Mouse (Mus musculus) liver, embryonic 14.5 days (tissue): ENCODE measurements around the gene Lztr1. TPM values are rescaled to one million over a fixed set of nuclear protein-coding genes. Genes with fewer than 3 reads are reported as not detected.
"Not testable (repeated sequence)": the region's sequence is repeated elsewhere in the genome, so short reads cannot be mapped to it uniquely, and the experiment has no call there.

Experiments used
- ATAC-seq: fragments of 200-750 bp; cut with Nextera tagmentation; 2 replicates; pipeline ENCODE4 v1.8.0; 2017; ENCODE audit warnings: moderate number of reproducible peaks, mild to moderate bottlenecking, moderate library complexity; ENCODE audit not compliant: insufficient read depth
- DNase-seq, 3 experiments: peaks; one replicate each; pipeline ENCODE4 v3.0.0-alpha.2; 2012 to 2013; ENCODE audit warnings: low read depth in 3 of 3, low spot score in 3 of 3
- H3K27ac ChIP-seq: fragments of 300-500 bp; sonication (generic); 2 replicates; pipeline ENCODE4 v1.5.1; 2014; ENCODE audit warnings: moderate library complexity, mild to moderate bottlenecking, control low read depth, inconsistent platforms
- H3K27me3 ChIP-seq: fragments of 300-500 bp; sonication (generic); 2 replicates; pipeline ENCODE4 v1.6.1; 2014; ENCODE audit warnings: mild to moderate bottlenecking, low read length, moderate library complexity; ENCODE audit not compliant: control insufficient read depth, insufficient read depth
- H3K36me3 ChIP-seq: fragments of 300-500 bp; sonication (generic); replicated peaks from 2 replicates; pipeline ENCODE4 v1.6.1; 2014; ENCODE audit warnings: low read depth; ENCODE audit not compliant: control insufficient read depth, insufficient read depth
- H3K4me1 ChIP-seq, 2 experiments: fragments of 200-500 bp in 1 of 2; fragments of 300-500 bp in 1 of 2; sonication (generic) in 1 of 2; replicated peaks; 2 replicates each; pipeline ENCODE4 v1.6.1; 2012 to 2014; ENCODE audit warnings: antibody characterized with exemption in 1 of 2, inconsistent platforms in 1 of 2, low read length in 1 of 2; ENCODE audit not compliant: control insufficient read depth in 2 of 2, insufficient read depth in 2 of 2
- H3K4me2 ChIP-seq: fragments of 300-500 bp; sonication (generic); 2 replicates; pipeline ENCODE4 v1.6.1; 2014; ENCODE audit warnings: low read depth, mild to moderate bottlenecking, control low read depth, moderate library complexity
- H3K4me3 ChIP-seq, 2 experiments: fragments of 200-500 bp in 1 of 2; fragments of 300-500 bp in 1 of 2; sonication (generic) in 1 of 2; 2 replicates each; pipeline ENCODE4 v1.5.1; 2012 to 2014; ENCODE audit warnings: low read depth in 2 of 2, low read length in 2 of 2, mild to moderate bottlenecking in 2 of 2, control low read depth in 1 of 2, inconsistent platforms in 1 of 2, moderate library complexity in 1 of 2; ENCODE audit not compliant: insufficient read depth in 1 of 2
- H3K9ac ChIP-seq: fragments of 300-500 bp; sonication (generic); replicated peaks from 2 replicates; pipeline ENCODE4 v1.6.1; 2014; ENCODE audit warnings: mild to moderate bottlenecking, control low read depth, moderate library complexity
- H3K9me3 ChIP-seq: fragments of 300-500 bp; sonication (generic); 2 replicates; pipeline ENCODE4 v1.6.1; 2016; ENCODE audit warnings: low read length, mixed read lengths; ENCODE audit not compliant: control insufficient read depth
- CTCF ChIP-seq: IDR thresholded peaks from 2 replicates; pipeline ENCODE4 v1.5.1; 2016; ENCODE audit warnings: antibody characterized with exemption, low read depth, control low read depth
- EP300 ChIP-seq: IDR thresholded peaks from 2 replicates; pipeline ENCODE4 v1.6.1; 2016; ENCODE audit warnings: antibody characterized with exemption, low read depth
- WGBS: fragments of 180-500 bp; shearing (Covaris S2); extraction: QIAGEN DNeasy Blood & Tissue Kit; methylation state at CpG from one replicate; pipeline ENCODE4 v1.1.7; 2014; ENCODE audit not compliant: insufficient replicate concordance; 5-methylcytosine and 5-hydroxymethylcytosine counted together
- polyA plus RNA-seq, 2 experiments: library from polyadenylated mRNA; depleted of rRNA in 1 of 2; stranded (reverse) in 1 of 2; unstranded in 1 of 2; fragments of >200 nt; fragmentation: Nextera tagmentation in 1 of 2; extraction: Ambion mirVana in 1 of 2; gene quantifications; 2 replicates each; pipeline versions ENCODE4 v1.2.1 to v1.2.3; 2012 to 2014

Gene Lztr1
- polyA plus RNA-seq, 2 experiments, result 15.5 to 32.5 TPM

- no peak for DNase-seq
- TF ChIP-seq EP300 (no peak), CTCF (no peak)
- Histone ChIP-seq H3K4me2 (no peak overlapping the region), H3K4me1 (peaks cover 13 to 16% of the 10 kb centered on the region in 2 experiments), H3K27ac (no peak overlapping the region), H3K9me3 (no peaks in the 10 kb centered on the region), H3K9ac (no peak overlapping the region), H3K36me3 (no peaks in the 10 kb centered on the region), H3K4me3 (no peak overlapping the region), H3K27me3 (no peaks in the 10 kb centered on the region)
- 71% methylated on average over 5 of the region's 5 CpGs for WGBS
- no peak for ATAC-seq
These were observed 1.4 kb upstream of the Lztr1 start for GRCm38 (mm10) chr16:17507018-17507552.

GRCm38 (mm10) chr16:17508031-17508430 is 457 bp upstream of the Lztr1 start:
- ATAC-seq, H3K9me3 ChIP-seq, H3K27me3 ChIP-seq, DNase-seq, H3K36me3 ChIP-seq: not testable (repeated sequence)
- 19% methylated on average over 3 of the region's 3 CpGs for WGBS
- H3K4me3 ChIP-seq, result peak overlapping the region; percentile 73 to 78
- peak overlapping the region; percentile 62; the same call in 1 of the 2 replicates for H3K27ac ChIP-seq
- peaks cover 13 to 16% of the 10 kb centered on the region in 2 experiments for H3K4me1 ChIP-seq
- H3K4me2 ChIP-seq, result peak overlapping the region; percentile 67
- peak overlapping the region; percentile 55 for H3K9ac ChIP-seq

GRCm38 (mm10) chr16:17509240-17509597 is 731 bp downstream of the Lztr1 start:
- ATAC-seq, result no peak

GRCm38 (mm10) chr16:17510143-17510542 is 1.7 kb downstream of the Lztr1 start:
- ATAC-seq (no peak), DNase-seq (no peak)
- H3K36me3 ChIP-seq, result peaks cover 5% of the 10 kb centered on the region
- peak overlapping the region; percentile 67 for H3K4me2 ChIP-seq
- peaks cover 13 to 16% of the 10 kb centered on the region in 2 experiments for H3K4me1 ChIP-seq
- TF ChIP-seq CTCF (no peak), EP300 (no peak)
- H3K27me3 ChIP-seq, result no peaks in the 10 kb centered on the region
- no peak overlapping the region; the same call in 1 of the 2 replicates for H3K9ac ChIP-seq
- WGBS, result 92% methylated on average over 2 of the region's 2 CpGs
- H3K27ac ChIP-seq, result no peak overlapping the region
- no peaks in the 10 kb centered on the region for H3K9me3 ChIP-seq
- no peak overlapping the region; a peak in 1 of 4 replicates for H3K4me3 ChIP-seq

More at GRCm38 (mm10) chr16:17509240-17509597, 731 bp downstream of the Lztr1 start:
- H3K4me1 ChIP-seq, result peaks cover 13 to 16% of the 10 kb centered on the region in 2 experiments
- DNase-seq, result no peak
- H3K4me3 ChIP-seq, result peak overlapping the region; percentile 73 to 78
- TF ChIP-seq EP300, result no peak
- TF ChIP-seq CTCF, result no peak
- H3K27ac ChIP-seq, result peak overlapping the region; percentile 17
- H3K4me2 ChIP-seq, result peak overlapping the region; percentile 67
- H3K9ac ChIP-seq, result peak overlapping the region; percentile 55
- no peaks in the 10 kb centered on the region for H3K9me3 ChIP-seq
- H3K27me3 ChIP-seq, result no peaks in the 10 kb centered on the region
- peaks cover 5% of the 10 kb centered on the region for H3K36me3 ChIP-seq
- 7% methylated on average over 9 of the region's 9 CpGs for WGBS

- no peak overlapping the region for H3K27ac ChIP-seq
- no peak for ATAC-seq
- H3K36me3 ChIP-seq, result peaks cover 5% of the 10 kb centered on the region
- WGBS, result 24% methylated on average over 2 of the region's 2 CpGs
- TF ChIP-seq CTCF, result no peak
- no peak for TF ChIP-seq EP300
- DNase-seq, result no peak
- no peaks in the 10 kb centered on the region for H3K9me3 ChIP-seq
- no peak overlapping the region; the same call in 1 of the 2 replicates for H3K9ac ChIP-seq
- no peaks in the 10 kb centered on the region for H3K27me3 ChIP-seq
- peak overlapping the region; percentile 67 for H3K4me2 ChIP-seq
- no peak overlapping the region for H3K4me3 ChIP-seq
- peaks cover 13 to 16% of the 10 kb centered on the region in 2 experiments for H3K4me1 ChIP-seq
These were observed 2.2 kb downstream of the Lztr1 start for GRCm38 (mm10) chr16:17510686-17511085.
